Mouse (Mus musculus): ENCODE results near the gene Pdcd1lg2. TPM values are rescaled to one million over a fixed set of nuclear protein-coding genes. Genes with fewer than 3 reads are reported as not detected.

Gene Pdcd1lg2
- total and polyA plus RNA-seq, 3 experiments: 1.7 to 5.4 TPM; not detected in 1

- H3K27ac ChIP-seq (ENCODE audit: control insufficient read depth, low read depth, low read length): no peak overlapping the region
- H3K4me1 ChIP-seq (ENCODE audit: control insufficient read depth in 1 of 2, insufficient read depth in 2 of 2, low read length in 2 of 2): peaks cover 6 to 15% of the 10 kb centered on the region in 2 experiments
- H3K9me3 ChIP-seq (replicated peaks; ENCODE audit: insufficient read depth, low read length): no peaks in the 10 kb centered on the region
- H3K27me3 ChIP-seq (ENCODE audit: control insufficient read depth in 1 of 2, insufficient read depth in 2 of 2, low read length in 2 of 2): no peaks in the 10 kb centered on the region
- H3K79me2 ChIP-seq (ENCODE audit: control insufficient read depth, insufficient read depth, low read length, poor library complexity): peaks cover 10% of the 10 kb centered on the region
- H3K36me3 ChIP-seq (ENCODE audit: control insufficient read depth in 1 of 2, insufficient read depth in 2 of 2, low read length in 2 of 2): peaks cover 3 to 12% of the 10 kb centered on the region in 2 experiments
- H3K9ac ChIP-seq (ENCODE audit: control insufficient read depth, low read depth, low read length, poor library complexity, severe bottlenecking): no peak overlapping the region
- H3K4me3 ChIP-seq (ENCODE audit: control insufficient read depth in 1 of 2, insufficient read depth in 1 of 2, low read depth in 2 of 2, low read length in 2 of 2): no peak overlapping the region
- no peak for DNase-seq (ENCODE audit: low read depth, low spot score)
- TF ChIP-seq SIN3A (IDR thresholded peaks at IDR 0.05; ENCODE audit: low read length) (no peak), KAT2A (conservative IDR thresholded peaks at IDR 0.05; ENCODE audit: low read depth, low read length) (no peak), EP300 (IDR thresholded peaks at IDR 0.05; ENCODE audit: low read depth in 1 of 2, low read length in 2 of 2) (no peak), MAX (IDR thresholded peaks at IDR 0.05; ENCODE audit: low read length) (no peak), UBTF (IDR thresholded peaks at IDR 0.05; ENCODE audit: borderline replicate concordance, insufficient read depth, low read depth, low read length) (no peak), POLR2A (IDR thresholded peaks at IDR 0.05; ENCODE audit: control insufficient read depth in 1 of 2, insufficient read depth in 1 of 2, low read depth in 1 of 2, low read length in 2 of 2, poor library complexity in 1 of 2) (no peak), MYB (IDR thresholded peaks at IDR 0.05; ENCODE audit: low read depth, low read length) (no peak), SMC3 (IDR thresholded peaks at IDR 0.05; ENCODE audit: low read depth, low read length) (no peak), ETS1 (IDR thresholded peaks at IDR 0.05; ENCODE audit: low read depth, low read length) (no peak), ZNF384 (IDR thresholded peaks at IDR 0.05; ENCODE audit: low read depth, low read length) (no peak), MAFK (IDR thresholded peaks at IDR 0.05; ENCODE audit: borderline replicate concordance, low read depth, low read length) (no peak), TCF12 (IDR thresholded peaks at IDR 0.05; ENCODE audit: low read depth, low read length) (no peak), ZMIZ1 (IDR thresholded peaks at IDR 0.05; ENCODE audit: low read depth, low read length) (no peak), HCFC1 (IDR thresholded peaks at IDR 0.05; ENCODE audit: low read depth, low read length) (no peak), MXI1 (IDR thresholded peaks at IDR 0.05; ENCODE audit: low read depth, low read length) (no peak), USF1 (IDR thresholded peaks at IDR 0.05; ENCODE audit: low read depth, low read length) (no peak), TAL1 (IDR thresholded peaks at IDR 0.05; ENCODE audit: low read length) (no peak), NELFE (IDR thresholded peaks at IDR 0.05; ENCODE audit: low read depth, low read length) (no peak), MYC (IDR thresholded peaks at IDR 0.05; ENCODE audit: low read depth, low read length) (no peak), CTCF (IDR thresholded peaks at IDR 0.05 in 2 of 3, conservative IDR thresholded peaks at IDR 0.05 in 1 of 3; ENCODE audit: control insufficient read depth in 1 of 3, insufficient read depth in 1 of 3, low read depth in 2 of 3, low read length in 3 of 3, poor library complexity in 1 of 3, severe bottlenecking in 1 of 3) (no peak)
Measured at GRCm38 (mm10) chr19:29376382-29376781, 34.3 kb upstream of the Pdcd1lg2 start.

GRCm38 (mm10) chr19:29379839-29380603, 30.7 kb upstream of the Pdcd1lg2 start:
- Histone ChIP-seq H3K4me1 (ENCODE audit: control insufficient read depth in 1 of 2, insufficient read depth in 2 of 2, low read length in 2 of 2) (peaks cover 14 to 17% of the 10 kb centered on the region in 2 experiments), H3K36me3 (ENCODE audit: control insufficient read depth in 1 of 2, insufficient read depth in 2 of 2, low read length in 2 of 2) (peaks cover 0 to 17% of the 10 kb centered on the region in 2 experiments; a peak in 3 of 4 replicates), H3K27me3 (ENCODE audit: control insufficient read depth in 1 of 2, insufficient read depth in 2 of 2, low read length in 2 of 2) (no peaks in the 10 kb centered on the region), H3K27ac (ENCODE audit: control insufficient read depth, low read depth, low read length) (no peak overlapping the region), H3K4me3 (ENCODE audit: control insufficient read depth in 1 of 2, insufficient read depth in 1 of 2, low read depth in 2 of 2, low read length in 2 of 2) (no peak overlapping the region), H3K79me2 (ENCODE audit: control insufficient read depth, insufficient read depth, low read length, poor library complexity) (no peaks in the 10 kb centered on the region), H3K9me3 (replicated peaks; ENCODE audit: insufficient read depth, low read length) (no peaks in the 10 kb centered on the region), H3K9ac (ENCODE audit: control insufficient read depth, low read depth, low read length, poor library complexity, severe bottlenecking) (no peak overlapping the region)
- TF ChIP-seq ZMIZ1 (IDR thresholded peaks at IDR 0.05; ENCODE audit: low read depth, low read length) (no peak), MAX (IDR thresholded peaks at IDR 0.05; ENCODE audit: low read length) (no peak), HCFC1 (IDR thresholded peaks at IDR 0.05; ENCODE audit: low read depth, low read length) (no peak), BHLHE40 (IDR thresholded peaks at IDR 0.05; ENCODE audit: borderline replicate concordance, low read depth, low read length) (no peak), MEF2A (IDR thresholded peaks at IDR 0.05; ENCODE audit: extremely low read depth, insufficient replicate concordance, low read depth, low read length, poor library complexity, severe bottlenecking) (no peak), SMC3 (IDR thresholded peaks at IDR 0.05; ENCODE audit: low read depth, low read length) (no peak), CHD2 (IDR thresholded peaks at IDR 0.05; ENCODE audit: low read length) (no peak)
- no peak for DNase-seq (ENCODE audit: low read depth, low spot score)

All from MEL (cell line).